Comparison of ENCODE assay signal across 29 mouse cellular contexts in genomic region chr10:18830359-18830758, GRCm38 (mm10). TPM values are rescaled to one million over a fixed set of nuclear protein-coding genes. Genes with fewer than 3 reads are reported as not detected.
A peak's percentile ranks its signal among the peaks of the same experiment; 100 is the strongest.
DNase-seq lines count a peak whose midpoint lies in the region; ATAC-seq and TF ChIP-seq lines count a peak whose summit lies in the region.
"Had no signal": no experiment of that assay in that cellular context is flagged by ENCODE, and none has a peak within 500 bp of the region (broad histone marks: within the 10 kb centered on the region; RNA-seq: fewer than 3 reads in every experiment).

No protein-coding gene starts in this region.

- H3K4me1 ChIP-seq in kidney, embryonic 15.5 days, result 0 out of 2 replicates have a peak, but pooled peaks cover 3% of the 10 kb centered on the region
- peaks cover 4% of the 10 kb centered on the region for H3K4me1 ChIP-seq in testis, adult 2 months (ENCODE audit: control insufficient read depth, insufficient read depth, low read length)
- peaks cover 3% of the 10 kb centered on the region; the same call in 1 of the 2 replicates for H3K4me1 ChIP-seq in limb, embryonic 14.5 days (ENCODE audit: control insufficient read depth, insufficient read depth, low read length)
- no peaks in the 10 kb centered on the region for H3K4me1 ChIP-seq in stomach, postnatal 0 days (replicated peaks; ENCODE audit: control insufficient read depth, insufficient read depth)
- no peaks in the 10 kb centered on the region for H3K4me1 ChIP-seq in midbrain, embryonic 13.5 days (replicated peaks)
- H3K4me1 ChIP-seq: forebrain, embryonic 13.5 days; heart, embryonic 10.5 days; heart, embryonic 13.5 days had no signal

- no peak overlapping the region for H3K27ac ChIP-seq in kidney, embryonic 15.5 days
- no peak overlapping the region for H3K27ac ChIP-seq in testis, adult 2 months (ENCODE audit: control insufficient read depth, insufficient read depth, low read depth, low read length)
- no peak overlapping the region for H3K27ac ChIP-seq in limb, embryonic 14.5 days (replicated peaks; ENCODE audit: low read depth, low read length)
- H3K27ac ChIP-seq in stomach, postnatal 0 days (replicated peaks), result no peak overlapping the region
- no peak overlapping the region for H3K27ac ChIP-seq in midbrain, embryonic 13.5 days
- H3K27ac ChIP-seq: forebrain, embryonic 10.5 days; forebrain, embryonic 13.5 days; heart, adult 2 months; heart, embryonic 10.5 days; heart, embryonic 13.5 days had no signal

- H3K36me3 ChIP-seq in kidney, embryonic 15.5 days, result no peaks in the 10 kb centered on the region
- H3K36me3 ChIP-seq in testis, adult 2 months (ENCODE audit: control insufficient read depth, insufficient read depth, low read length), result no peaks in the 10 kb centered on the region; the same call in none of the 2 replicates
- H3K36me3 ChIP-seq in limb, embryonic 14.5 days (ENCODE audit: control insufficient read depth, insufficient read depth, low read length), result no peaks in the 10 kb centered on the region
- no peaks in the 10 kb centered on the region for H3K36me3 ChIP-seq in stomach, postnatal 0 days (ENCODE audit: control insufficient read depth, insufficient read depth, low read length)
- H3K36me3 ChIP-seq in midbrain, embryonic 13.5 days, result no peaks in the 10 kb centered on the region
- H3K36me3 ChIP-seq: forebrain, embryonic 10.5 days; heart, embryonic 10.5 days; heart, embryonic 13.5 days had no signal

- no peak for TF ChIP-seq CTCF in testis, adult 2 months (IDR thresholded peaks at IDR 0.05; ENCODE audit: control insufficient read depth, insufficient read depth, insufficient replicate concordance, low read depth, low read length)
- TF ChIP-seq CTCF in stomach, postnatal 0 days (IDR thresholded peaks at IDR 0.05; ENCODE audit: low read depth), result no peak

- TF ChIP-seq EP300 in stomach, postnatal 0 days (optimal IDR thresholded peaks at IDR 0.05), result no peak

- no peak overlapping the region for H3K4me2 ChIP-seq in kidney, embryonic 15.5 days
- H3K4me2 ChIP-seq in limb, embryonic 14.5 days (replicated peaks; ENCODE audit: low read depth, low read length, severe bottlenecking), result no peak overlapping the region
- H3K4me2 ChIP-seq in stomach, postnatal 0 days (replicated peaks; ENCODE audit: low read depth), result no peak overlapping the region
- H3K4me2 ChIP-seq in midbrain, embryonic 13.5 days (replicated peaks), result no peak overlapping the region
- H3K4me2 ChIP-seq: forebrain, embryonic 13.5 days; heart, embryonic 13.5 days had no signal

- H3K9me3 ChIP-seq in kidney, embryonic 15.5 days (replicated peaks), result no peaks in the 10 kb centered on the region
- H3K9me3 ChIP-seq in limb, embryonic 14.5 days (ENCODE audit: control insufficient read depth, low read length), result no peaks in the 10 kb centered on the region
- no peaks in the 10 kb centered on the region for H3K9me3 ChIP-seq in stomach, postnatal 0 days (ENCODE audit: control insufficient read depth, low read length)
- H3K9me3 ChIP-seq in midbrain, embryonic 13.5 days, result no peaks in the 10 kb centered on the region
- H3K9me3 ChIP-seq: forebrain, embryonic 10.5 days; forebrain, embryonic 13.5 days; heart, embryonic 10.5 days; heart, embryonic 13.5 days had no signal

- H3K27me3 ChIP-seq in kidney, embryonic 15.5 days, result no peaks in the 10 kb centered on the region
- H3K27me3 ChIP-seq in testis, adult 2 months (ENCODE audit: control insufficient read depth, insufficient read depth, low read length), result no peaks in the 10 kb centered on the region
- H3K27me3 ChIP-seq in limb, embryonic 14.5 days (ENCODE audit: control insufficient read depth, insufficient read depth, low read length), result no peaks in the 10 kb centered on the region
- no peaks in the 10 kb centered on the region for H3K27me3 ChIP-seq in stomach, postnatal 0 days (ENCODE audit: control insufficient read depth, insufficient read depth, low read length)
- no peaks in the 10 kb centered on the region for H3K27me3 ChIP-seq in midbrain, embryonic 13.5 days
- H3K27me3 ChIP-seq: forebrain, embryonic 13.5 days; heart, embryonic 13.5 days had no signal

- H3K4me3 ChIP-seq in kidney, embryonic 15.5 days (replicated peaks), result no peak overlapping the region
- H3K4me3 ChIP-seq in testis, adult 2 months (ENCODE audit: control insufficient read depth, low read depth, low read length), result peak overlapping the region; percentile 23; the same call in 1 of the 2 replicates
- no peak overlapping the region for H3K4me3 ChIP-seq in limb, embryonic 14.5 days (replicated peaks; ENCODE audit: low read length)
- H3K4me3 ChIP-seq in stomach, postnatal 0 days (ENCODE audit: low read depth, low read length), result no peak overlapping the region
- H3K4me3 ChIP-seq in midbrain, embryonic 13.5 days (replicated peaks), result no peak overlapping the region
- H3K4me3 ChIP-seq: forebrain, embryonic 10.5 days; forebrain, embryonic 13.5 days; heart, adult 2 months; heart, embryonic 10.5 days; heart, embryonic 13.5 days had no signal

- no peak for TF ChIP-seq POLR2A in testis, adult 2 months (IDR thresholded peaks at IDR 0.05; ENCODE audit: control insufficient read depth, low read depth, low read length)
- TF ChIP-seq POLR2A in limb, embryonic 14.5 days (IDR thresholded peaks at IDR 0.05; ENCODE audit: borderline replicate concordance, extremely low read depth, insufficient read depth, insufficient read length), result no peak

- no peak for DNase-seq in kidney, postnatal 36 days
- DNase-seq in testis, postnatal 10 days (ENCODE audit: low spot score), result no peak
- peak; percentile 53 for DNase-seq in limb, embryonic 14.5 days (ENCODE audit: low spot score)
- DNase-seq in stomach, postnatal 0 days (ENCODE audit: low spot score), result peak; percentile 8
- DNase-seq in retina, postnatal 1 day, result no peak
- DNase-seq: adrenal gland, adult 8-10 months; adrenal gland, postnatal 25 days; cerebellum, adult 18-20 months; cerebellum, adult 9-10 months; cerebellum, postnatal 14 days; gastrocnemius, postnatal 10 days; gastrocnemius, postnatal 36 days; heart, adult 2 months; heart, postnatal 14 days; heart, postnatal 4 days had no signal

- WGBS in kidney, embryonic 15.5 days, result 41% methylated on average over 4 of the region's 4 CpGs
- WGBS in limb, embryonic 14.5 days, result 40% methylated on average over 4 of the region's 4 CpGs
- WGBS in stomach, postnatal 0 days, result 66% methylated on average over 4 of the region's 4 CpGs
- WGBS in midbrain, embryonic 13.5 days, result 84% methylated on average over 4 of the region's 4 CpGs

- no peak overlapping the region for H3K9ac ChIP-seq in kidney, embryonic 15.5 days
- no peak overlapping the region for H3K9ac ChIP-seq in limb, embryonic 14.5 days (ENCODE audit: low read depth, low read length, severe bottlenecking)
- no peak overlapping the region for H3K9ac ChIP-seq in stomach, postnatal 0 days (ENCODE audit: low read length)
- no peak overlapping the region for H3K9ac ChIP-seq in midbrain, embryonic 13.5 days (replicated peaks)
- H3K9ac ChIP-seq: forebrain, embryonic 13.5 days; heart, embryonic 13.5 days had no signal

- 0 out of 2 replicates have a peak, but pooled peaks have one; percentile 36 for ATAC-seq in kidney, embryonic 15.5 days (replicated peaks; ENCODE audit: low FRiP score)
- peak; percentile 57; the same call in 1 of the 2 replicates for ATAC-seq in limb, embryonic 14.5 days (ENCODE audit: low FRiP score, low read depth)
- ATAC-seq in stomach, postnatal 0 days (ENCODE audit: low FRiP score, low TSS enrichment), result no peak
- no peak for ATAC-seq in midbrain, embryonic 13.5 days
- ATAC-seq: activated CD4-positive, CD25-positive, alpha-beta regulatory T cell, adult 4 months; CD4-positive, CD25-positive, alpha-beta regulatory T cell, adult 4 months; forebrain, embryonic 13.5 days; forebrain, embryonic 16.5 days had no signal

RNA-seq across cellular contexts. Expression of gene Perp, which starts 14.5 kb away (rescaled TPM):
- 17.0 and 18.1 TPM in 2 replicates for polyA plus RNA-seq in kidney, embryonic 15.5 days (2015; fragmentation: Nextera tagmentation; extraction: Ambion mirVana)
- 1.3 and 3.9 TPM in 2 replicates for polyA plus RNA-seq in testis, adult 2 months (2012; rRNA removed)
- 166 and 196 TPM in 2 replicates for polyA plus RNA-seq in limb, embryonic 14.5 days (2012; rRNA removed)
- 466 and 598 TPM in 2 replicates for polyA plus RNA-seq in limb, embryonic 14.5 days (2014; fragmentation: Nextera tagmentation; extraction: Ambion mirVana)
- 1,093 and 1,120 TPM in 2 replicates for polyA plus RNA-seq in stomach, postnatal 0 days (2015; fragmentation: Nextera tagmentation; extraction: Ambion mirVana)
- 1.6 and 2.6 TPM in 2 replicates for polyA plus RNA-seq in midbrain, embryonic 13.5 days (2015; fragmentation: Nextera tagmentation; extraction: Ambion mirVana)

RNA-seq across cellular contexts. Expression of gene Gm4922, which starts 43.8 kb away (rescaled TPM):
- polyA plus RNA-seq in kidney, embryonic 15.5 days (2015; fragmentation: Nextera tagmentation; extraction: Ambion mirVana), result not detected in 2 replicates
- 9.2 and 10.5 TPM in 2 replicates for polyA plus RNA-seq in testis, adult 2 months (2012; rRNA removed)
- 0.04 TPM in 1 of 2 replicates, not detected in the other for polyA plus RNA-seq in limb, embryonic 14.5 days (2012; rRNA removed)
- polyA plus RNA-seq in limb, embryonic 14.5 days (2014; fragmentation: Nextera tagmentation; extraction: Ambion mirVana), result not detected in 2 replicates
- polyA plus RNA-seq in stomach, postnatal 0 days (2015; fragmentation: Nextera tagmentation; extraction: Ambion mirVana), result 0.05 and 0.08 TPM in 2 replicates
- 0.17 and 0.28 TPM in 2 replicates for polyA plus RNA-seq in midbrain, embryonic 13.5 days (2015; fragmentation: Nextera tagmentation; extraction: Ambion mirVana)
- polyA plus RNA-seq: activated CD4-positive, CD25-positive, alpha-beta regulatory T cell, adult 4 months; C2C12; CD4-positive, CD25-positive, alpha-beta regulatory T cell, adult 4 months; embryonic facial prominence, embryonic 11.5 days; embryonic facial prominence, embryonic 14.5 days; forebrain, embryonic 10.5 days; forebrain, embryonic 13.5 days; heart, embryonic 10.5 days; heart, embryonic 13.5 days; hindbrain, embryonic 11.5 days had no signal

Comparison
In these comparisons a context has a peak if more than half of its experiments do, and no peak if none do; other contexts are left out.
1. ATAC-seq: peak in kidney, embryonic 15.5 days (single experiment) and limb, embryonic 14.5 days (single experiment); none in stomach, postnatal 0 days (single experiment) and midbrain, embryonic 13.5 days (single experiment).
2. DNase-seq: peak in limb, embryonic 14.5 days (single experiment) and stomach, postnatal 0 days (single experiment); none in kidney, postnatal 36 days (0 of 2), testis, postnatal 10 days (single experiment) and retina, postnatal 1 day (single experiment).